Mouse (Mus musculus) T-helper 2 cell (primary cell): ENCODE data around the gene Syn3.

ENCODE experiments used
- in situ Hi-C: fragments of 300-600 bp; cut with MboI, MseI; formaldehyde crosslinking; loops from one replicate; pipeline ENCODE4 v1.15.1; 2025; ENCODE audit warnings: high pct_unique_total_duplicates

Gene Syn3

DNA sequence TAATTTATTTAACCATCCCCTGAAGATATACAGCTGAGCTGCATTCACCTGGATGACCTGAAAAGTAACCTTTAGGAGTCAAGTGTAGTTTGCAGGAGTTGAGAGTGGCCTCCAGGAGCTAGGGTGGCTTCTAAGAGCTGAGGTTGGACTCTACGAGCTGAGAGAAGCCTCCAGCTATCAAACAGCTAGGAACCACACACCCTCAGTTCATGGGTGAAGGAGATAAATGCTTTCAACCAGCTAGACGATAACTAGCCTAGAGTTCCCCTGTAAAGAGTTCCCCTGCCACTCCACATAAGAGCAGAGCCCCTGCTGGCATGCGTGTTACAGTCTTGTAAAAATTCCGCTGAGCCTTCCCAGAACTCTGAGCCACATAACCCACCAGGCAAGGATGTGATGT is 129.3 kb downstream of the Syn3 start:
- in situ Hi-C loops: no loop called here

DNA sequence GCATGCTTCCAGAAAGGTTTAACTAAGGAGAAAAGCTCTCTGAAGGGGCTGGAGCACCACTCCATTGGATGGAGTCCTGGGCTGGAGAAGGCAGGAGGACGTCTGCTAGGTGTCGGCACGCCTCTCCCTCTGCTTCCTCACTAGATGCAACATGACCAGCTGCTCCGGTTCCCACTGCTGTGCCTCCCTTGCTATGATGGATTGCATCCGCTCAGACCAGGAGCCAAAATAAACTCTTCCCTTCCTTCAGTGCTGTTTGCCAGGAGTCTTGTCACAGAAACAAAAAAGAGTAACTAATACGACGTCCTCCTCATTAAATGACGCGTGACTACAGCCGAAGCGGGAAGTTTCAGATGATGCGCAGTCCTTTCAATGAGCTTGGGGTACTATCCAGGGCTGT is 129.9 kb downstream of the Syn3 start:
- in situ Hi-C loops: no loop called here

DNA sequence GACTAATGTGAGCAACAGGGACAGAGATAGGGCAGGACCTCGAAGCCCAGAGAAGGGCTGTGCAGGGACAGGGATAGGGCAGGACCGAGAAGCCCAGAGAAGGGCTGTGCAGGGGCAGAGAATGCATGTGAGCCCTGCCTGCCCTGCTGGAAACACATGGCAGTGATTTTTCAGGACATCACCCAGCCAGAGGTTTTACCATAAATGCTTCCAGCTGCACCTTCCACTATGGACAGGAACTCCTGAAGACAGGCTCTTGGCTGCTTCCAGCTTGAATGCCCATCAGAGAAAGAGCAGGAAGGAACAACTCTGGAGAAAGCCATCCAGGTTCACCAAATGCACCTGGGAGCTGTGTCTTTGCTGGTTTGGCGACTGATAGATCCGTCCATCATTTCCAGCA is 131.3 kb downstream of the Syn3 start:
- in situ Hi-C loops: no loop called here

DNA sequence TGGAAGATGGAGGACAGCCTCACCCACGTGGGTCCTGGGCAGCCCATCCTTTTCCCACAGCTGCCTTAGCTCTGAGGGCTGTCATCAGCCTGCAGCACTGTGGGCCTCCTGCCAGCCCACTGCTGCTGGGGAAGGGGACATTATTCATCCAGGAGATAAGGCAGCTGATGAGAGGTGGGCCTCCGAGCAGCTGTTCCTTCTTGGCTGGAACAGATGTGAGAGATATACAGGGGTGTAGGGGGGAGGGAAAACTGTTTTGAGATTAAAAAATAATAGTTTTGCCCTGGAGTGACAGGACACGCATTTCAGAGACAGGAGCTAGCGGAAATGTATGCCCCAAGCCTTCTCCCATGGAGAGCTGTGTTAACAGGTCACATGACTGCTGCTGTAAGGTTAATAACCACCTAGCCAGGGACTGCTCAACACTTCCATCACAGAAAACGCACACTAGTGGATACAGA is 133.0 kb downstream of the Syn3 start:
- in situ Hi-C loops: no loop called here

DNA sequence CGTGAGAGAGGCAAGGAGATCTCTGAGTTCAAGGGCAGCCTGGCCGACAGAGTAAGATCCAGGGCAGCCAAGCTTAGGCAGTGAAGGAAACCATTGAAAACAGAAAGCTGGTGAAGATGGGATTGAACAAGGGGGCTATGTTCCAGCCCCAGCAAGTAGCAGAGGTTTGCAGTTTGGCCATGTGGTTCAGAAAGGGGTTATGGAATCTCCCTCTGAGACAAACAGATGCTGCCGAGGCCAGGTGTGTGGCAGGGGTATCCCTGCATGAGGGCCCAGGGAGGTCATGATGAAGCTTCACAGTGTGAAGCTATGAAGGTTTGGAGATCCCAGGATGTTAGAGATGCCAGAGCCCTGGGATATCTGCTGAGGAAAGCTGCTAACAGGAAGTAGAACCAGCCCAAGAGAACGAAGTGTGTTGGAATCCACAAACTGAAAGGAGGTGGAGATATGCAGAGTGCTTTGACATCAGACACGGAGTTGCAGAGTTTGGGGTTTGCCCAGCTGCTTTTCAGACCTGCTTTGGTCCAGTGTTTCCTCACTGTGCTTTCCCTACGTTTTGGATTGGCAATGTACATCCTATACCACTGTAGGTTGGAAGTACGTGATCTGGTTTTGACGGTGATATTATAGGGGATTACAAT is 134.9 kb downstream of the Syn3 start:
- in situ Hi-C loops: no loop called here

DNA sequence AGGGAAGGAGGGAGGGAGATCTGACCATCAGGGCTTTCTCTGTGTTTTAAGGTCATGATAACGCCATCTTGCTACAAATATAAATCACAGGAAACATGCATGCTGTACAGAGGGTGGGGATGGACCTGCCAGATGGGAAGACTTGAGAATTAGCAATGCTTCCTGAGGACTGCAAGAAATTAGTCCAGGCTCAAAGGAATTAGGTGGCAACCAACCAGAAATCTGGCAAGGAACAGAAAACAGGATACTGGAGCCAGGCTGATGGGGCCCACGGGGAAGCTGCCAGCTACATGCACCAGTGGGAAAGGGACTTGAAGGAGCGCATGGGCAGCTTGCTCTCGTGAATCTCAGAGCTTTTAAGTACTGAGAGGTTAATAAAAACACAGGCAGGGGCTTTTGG is 139.0 kb downstream of the Syn3 start:
- in situ Hi-C loops: no loop called here

DNA sequence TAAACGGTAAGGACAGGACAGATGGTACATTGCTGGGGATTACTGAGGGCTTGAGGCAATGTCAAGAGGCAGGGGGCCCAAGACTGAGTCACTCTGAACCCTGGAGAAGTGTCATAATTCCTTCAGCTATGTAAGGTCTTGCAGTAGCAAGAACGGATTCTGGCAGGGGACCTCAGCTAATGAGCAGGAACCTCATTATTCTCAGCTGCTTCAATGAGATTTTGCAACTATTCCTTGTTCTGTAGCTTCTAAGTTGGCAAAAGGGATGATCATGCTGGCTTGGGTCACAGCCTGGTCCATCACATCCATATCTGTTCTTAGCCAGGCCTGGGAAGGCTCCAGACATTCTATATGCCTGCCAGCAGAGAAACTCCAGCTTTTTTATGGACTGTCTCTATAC is 139.5 kb downstream of the Syn3 start:
- in situ Hi-C loops: no loop called here

DNA sequence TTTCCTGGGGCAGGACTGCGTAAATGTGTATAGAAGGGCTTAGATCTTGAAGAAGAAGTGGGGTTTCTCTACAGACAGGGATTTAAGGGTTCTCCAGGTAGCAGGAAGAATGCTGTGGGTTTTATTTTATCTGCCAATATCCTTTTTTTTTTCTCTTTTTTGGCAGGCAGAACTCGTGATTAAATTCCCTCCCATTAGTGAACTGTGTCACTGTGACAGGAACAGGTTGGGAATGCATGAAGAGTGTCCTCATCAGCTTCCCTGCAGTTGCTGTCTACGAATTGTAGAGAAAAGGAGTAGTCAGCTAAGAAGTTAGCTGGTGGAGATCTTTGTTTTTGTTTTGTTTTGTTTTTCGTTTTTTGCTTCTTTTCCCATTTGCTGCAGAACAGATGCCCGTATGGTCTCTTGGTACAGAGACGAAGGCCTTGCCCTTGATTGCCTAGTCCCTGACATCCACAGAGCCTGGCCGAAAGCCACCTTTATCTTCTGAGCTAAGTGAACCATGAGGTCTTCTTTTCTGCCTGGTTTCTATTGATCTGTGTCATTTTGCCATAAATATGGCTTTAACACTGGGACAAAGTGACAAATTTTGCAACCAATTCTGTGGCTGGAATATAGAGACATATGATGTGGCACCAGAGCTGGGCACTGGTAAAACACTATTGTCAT is 140.3 kb downstream of the Syn3 start:
- in situ Hi-C loops: no loop called here

DNA sequence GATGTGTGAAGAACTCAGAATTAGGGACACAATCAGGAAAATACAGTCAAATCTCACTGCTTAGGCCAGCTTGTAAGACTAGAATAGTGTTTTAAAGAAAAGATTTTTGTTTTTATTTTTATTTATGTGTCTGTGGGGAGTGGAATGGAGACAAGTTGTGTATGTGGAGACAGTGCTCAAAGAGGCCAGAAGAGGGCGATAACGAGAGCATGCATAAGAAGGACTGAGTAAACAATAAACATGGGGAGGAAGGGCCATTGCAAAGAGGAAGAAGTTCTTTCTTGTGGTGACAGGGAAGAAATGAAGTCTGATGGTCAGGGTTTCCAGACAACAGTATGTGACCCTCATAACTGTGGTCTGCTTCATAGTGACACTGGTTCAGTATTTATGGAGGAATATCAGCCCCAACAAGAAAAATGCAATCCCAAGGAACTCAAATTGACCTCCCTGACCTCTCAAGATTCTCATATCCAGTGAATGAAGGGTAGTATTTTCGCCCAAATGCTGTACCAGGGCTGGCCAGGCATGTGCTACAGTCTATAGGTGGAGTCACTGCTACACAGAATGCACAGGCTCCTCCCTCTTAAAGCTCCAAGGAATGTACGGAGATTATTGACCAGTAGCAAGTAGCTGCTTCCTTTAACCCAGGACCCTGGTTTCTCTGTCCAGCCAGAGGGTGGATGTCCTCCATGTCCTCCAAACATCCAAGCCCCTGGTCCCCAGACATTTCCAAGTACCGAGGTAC is 141.7 kb downstream of the Syn3 start:
- in situ Hi-C loops: no loop called here

DNA sequence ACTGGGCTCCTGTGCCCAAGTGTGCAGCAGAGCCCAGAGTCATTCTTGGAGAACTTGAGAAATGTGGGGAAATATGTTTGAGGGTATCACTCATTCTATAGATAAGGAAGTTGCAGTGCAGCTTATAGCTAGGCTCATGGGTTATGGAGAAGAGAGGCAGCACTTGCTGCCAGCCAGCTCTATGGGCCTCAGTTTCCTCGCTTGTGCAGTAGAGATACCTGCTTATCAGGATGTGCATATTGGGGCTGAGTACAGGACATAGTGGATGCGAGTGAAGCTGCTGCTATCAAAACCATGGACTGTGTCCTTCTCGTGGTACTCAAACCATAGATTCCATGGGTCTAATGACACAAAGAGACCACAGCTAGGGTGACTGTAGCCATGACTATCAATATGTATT is 146.2 kb downstream of the Syn3 start:
- in situ Hi-C loops: no loop called here

DNA sequence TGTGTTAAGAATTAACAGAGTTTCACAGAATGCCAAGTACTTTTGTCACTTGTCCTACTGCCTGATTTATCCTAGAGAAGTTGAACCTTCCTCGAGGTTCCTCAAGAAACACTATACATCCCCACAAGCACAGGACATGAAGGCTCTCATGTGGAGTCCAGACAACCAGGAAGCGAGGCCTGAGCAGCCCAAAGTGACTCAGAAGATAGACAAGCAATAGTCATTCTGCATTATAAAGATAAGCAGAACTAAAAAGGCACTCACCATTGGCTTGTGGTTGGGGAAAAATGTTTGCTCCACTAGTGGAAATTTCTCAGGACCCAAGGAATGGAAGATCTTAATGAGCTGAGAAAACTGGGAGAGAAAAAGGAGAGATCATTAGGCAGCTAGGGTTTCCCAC is 147.4 kb downstream of the Syn3 start:
- in situ Hi-C loops: no loop called here

DNA sequence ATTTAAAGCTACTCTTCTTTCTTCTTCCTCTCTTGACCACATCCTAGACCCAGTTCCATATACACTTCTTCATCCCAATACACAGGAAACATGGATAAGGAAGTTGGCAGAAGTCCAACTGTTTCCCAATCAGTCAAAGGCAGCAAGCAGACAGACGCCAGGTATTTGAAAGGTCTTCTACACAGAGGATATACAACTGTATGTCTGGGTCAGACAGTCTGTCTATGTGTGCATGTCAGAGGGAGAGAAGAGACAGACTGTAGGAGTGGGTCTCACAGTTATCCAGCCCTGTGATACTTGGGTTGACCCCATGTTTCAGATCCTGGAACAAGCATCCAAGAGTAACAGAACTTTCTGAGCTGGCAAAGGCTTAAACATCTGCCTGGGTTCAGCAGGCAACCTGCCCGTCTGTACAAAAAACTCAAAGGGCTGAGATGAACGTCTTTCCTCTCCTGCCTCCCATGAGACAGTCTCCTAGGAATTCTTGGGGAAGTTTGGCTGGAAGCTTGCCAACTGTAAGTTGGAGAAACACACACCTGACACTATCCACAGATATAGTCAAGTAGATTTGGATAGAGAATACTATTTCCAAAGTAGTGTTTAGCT is 152.4 kb downstream of the Syn3 start:
- in situ Hi-C loops: no loop called here

DNA sequence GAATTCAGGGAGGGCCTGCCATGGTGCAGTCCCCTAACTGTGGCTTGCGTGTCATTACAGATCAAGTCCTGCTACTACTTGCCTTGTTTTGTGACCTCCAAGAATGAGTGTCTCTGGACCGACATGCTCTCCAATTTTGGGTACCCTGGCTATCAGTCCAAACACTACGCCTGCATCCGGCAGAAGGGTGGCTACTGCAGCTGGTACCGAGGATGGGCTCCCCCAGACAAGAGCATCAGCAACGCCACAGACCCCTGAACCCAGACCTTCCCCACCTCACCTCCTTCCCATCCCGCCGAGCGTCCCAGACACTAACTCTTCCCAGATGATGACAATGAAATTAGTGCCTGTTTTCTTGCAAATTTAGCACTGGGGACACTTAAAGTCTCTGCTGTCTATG is 153.1 kb downstream of the Syn3 start:
- in situ Hi-C loops: no loop called here

DNA sequence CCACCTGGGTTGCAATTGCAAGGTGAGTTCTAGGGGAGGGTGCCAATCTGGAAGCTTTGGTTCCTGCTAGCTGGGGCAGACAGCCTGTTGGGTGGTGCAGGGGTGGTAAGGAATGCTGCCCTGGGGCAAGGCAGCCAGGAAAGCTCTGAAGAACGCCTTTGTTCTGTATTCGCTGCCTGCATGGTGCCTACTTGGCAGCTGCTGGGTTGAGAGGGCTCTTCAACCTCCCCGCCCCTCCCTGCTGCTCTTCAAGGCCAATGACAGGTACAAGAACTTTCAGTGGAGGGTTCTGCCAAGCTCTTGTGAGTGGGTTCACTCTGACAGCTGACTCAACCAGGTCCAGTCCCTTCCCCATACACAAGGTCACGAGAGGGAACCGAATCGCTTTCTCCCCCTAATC is 154.0 kb downstream of the Syn3 start:
- in situ Hi-C loops: no loop called here

DNA sequence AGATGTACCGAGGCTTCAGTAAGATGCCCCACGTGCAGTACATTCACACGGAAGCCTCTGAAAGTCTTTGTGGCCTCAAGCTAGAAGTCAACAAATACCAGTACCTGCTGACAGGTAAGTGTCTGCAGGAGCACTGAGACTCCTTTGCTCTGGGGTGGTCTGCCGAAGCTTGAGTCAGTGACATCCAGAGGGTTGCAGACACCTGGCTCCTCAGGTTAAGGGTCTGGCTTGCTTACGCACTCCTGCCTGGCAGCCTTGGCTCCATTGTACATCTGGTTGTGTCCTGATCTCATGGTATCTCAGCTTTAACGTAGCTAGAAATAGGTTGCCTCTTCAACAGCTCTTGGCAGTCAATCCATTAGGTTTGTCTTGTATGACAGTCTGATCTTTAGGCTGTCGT is 154.8 kb downstream of the Syn3 start:
- in situ Hi-C loops: no loop called here

DNA sequence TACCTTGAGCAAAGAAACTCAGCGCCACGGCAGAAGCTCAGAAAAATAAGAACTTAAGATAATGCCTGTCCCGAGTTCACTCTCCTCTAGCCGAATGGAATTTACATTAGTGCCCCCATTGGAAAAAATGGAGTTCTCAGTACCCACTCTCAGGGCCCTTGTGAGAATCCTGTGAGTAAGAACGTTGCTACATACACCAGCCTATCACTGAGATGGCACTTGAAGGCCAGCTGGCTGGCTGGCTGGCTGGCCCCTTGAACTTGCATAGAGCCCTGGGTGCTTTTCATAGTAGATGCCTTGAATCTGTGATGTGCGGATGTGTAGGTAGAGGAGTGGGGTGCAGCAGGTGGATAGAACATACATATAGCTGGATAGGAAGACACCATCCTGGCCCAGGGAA is 155.3 kb downstream of the Syn3 start:
- in situ Hi-C loops: no loop called here

DNA sequence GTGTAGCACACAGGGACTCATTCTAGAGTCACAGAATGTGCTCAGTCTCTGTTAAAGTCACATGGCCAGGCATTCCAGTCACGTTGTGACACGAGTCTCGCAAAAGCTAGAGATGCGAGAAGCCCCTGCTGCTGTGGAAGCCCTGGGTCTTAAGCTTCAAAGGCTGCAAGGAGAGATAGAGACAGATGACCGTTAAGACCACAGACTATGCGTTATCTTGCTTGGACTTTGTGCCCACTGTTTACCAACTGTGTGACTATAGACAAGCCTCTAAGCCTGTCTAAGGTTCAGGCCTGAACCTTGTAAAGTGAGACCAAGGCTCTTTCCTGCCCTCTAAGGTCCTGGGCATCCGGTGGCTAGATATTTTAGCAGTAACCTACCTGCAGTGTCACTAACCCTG is 156.0 kb downstream of the Syn3 start:
- in situ Hi-C loops: no loop called here

DNA sequence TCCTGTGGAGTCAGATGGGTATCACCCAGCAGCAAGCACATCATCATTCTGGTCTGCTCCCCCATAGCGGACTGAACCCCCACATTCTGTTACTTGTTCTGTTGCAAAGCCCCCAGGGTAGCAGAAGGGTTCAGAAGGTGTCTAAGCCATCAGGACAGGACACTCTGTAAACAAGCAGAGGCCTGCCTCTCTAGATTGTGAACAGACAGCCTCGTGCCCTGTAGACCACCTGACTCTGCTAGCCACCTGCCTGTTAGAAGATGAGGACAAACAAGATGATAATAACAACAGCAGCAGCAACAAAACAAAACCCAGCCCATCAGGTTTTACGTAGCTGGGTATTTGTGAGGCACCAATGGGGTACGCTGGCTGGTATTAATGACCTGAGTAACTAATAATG is 156.5 kb downstream of the Syn3 start:
- in situ Hi-C loops: no loop called here

DNA sequence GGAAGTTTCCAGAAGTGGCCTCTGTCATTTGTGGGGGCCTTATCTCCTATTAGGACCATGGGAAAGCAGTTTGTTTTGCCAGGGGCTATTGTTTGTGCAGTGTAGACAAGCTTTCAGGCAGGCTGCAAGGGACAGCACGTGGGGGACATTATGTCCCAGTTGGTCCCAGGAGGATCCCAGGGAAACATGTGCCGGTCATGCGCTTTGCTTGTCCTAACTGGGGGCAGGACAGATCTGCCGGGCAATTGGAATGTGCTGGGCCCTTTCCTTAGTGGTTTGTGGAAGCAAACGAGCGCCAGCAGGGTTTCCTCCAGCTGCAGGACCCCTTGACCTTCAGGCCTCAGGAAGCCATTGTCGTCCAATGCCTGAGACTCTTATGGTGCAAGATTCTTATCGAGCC is 157.1 kb downstream of the Syn3 start:
- in situ Hi-C loops: no loop called here

DNA sequence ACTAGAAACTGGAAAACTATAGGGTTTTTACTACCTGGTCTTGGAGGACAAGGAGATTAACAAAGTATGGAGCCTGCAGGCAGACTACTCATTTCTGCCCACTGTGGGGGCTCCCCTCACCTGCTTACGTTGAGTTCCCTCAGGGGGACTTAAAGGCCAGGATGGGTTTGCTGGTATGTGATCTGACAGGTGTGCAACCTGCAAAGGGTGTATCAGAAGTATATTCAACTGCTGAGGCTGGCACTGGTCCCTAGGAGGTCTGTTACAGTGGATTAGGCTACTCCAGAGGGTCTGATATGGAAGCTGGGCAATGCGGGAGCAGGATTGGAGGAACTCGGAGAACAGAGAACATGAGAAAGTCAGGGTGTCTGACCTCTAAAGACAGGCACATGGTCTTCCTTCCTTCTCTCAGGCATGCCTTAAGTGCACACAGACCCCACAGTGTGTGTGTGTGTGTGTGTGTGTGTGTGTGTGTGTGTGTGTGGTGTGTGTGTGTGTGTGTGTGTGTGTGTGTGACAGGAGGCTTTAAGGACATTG is 157.6 kb downstream of the Syn3 start:
- in situ Hi-C loops: no loop called here

DNA sequence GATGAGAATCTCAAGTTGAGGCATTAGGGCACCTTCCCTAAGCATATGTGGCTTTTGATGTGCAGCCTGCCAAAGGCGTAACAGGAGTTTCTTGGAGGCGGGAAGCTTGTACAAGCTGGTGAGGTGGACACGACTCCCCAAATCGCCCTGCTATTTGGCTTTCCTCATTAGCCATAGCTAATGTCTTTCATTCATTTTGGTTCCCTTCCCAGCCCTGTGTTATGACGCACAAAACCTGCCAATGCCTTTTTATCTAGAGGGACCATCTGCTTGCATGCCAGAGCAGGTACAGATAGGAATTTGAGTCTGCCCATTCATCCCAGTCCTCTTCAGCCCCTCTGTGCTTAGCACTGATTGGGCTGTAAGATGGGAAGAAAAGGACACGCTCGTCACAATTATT is 158.3 kb downstream of the Syn3 start:
- in situ Hi-C loops: no loop called here

DNA sequence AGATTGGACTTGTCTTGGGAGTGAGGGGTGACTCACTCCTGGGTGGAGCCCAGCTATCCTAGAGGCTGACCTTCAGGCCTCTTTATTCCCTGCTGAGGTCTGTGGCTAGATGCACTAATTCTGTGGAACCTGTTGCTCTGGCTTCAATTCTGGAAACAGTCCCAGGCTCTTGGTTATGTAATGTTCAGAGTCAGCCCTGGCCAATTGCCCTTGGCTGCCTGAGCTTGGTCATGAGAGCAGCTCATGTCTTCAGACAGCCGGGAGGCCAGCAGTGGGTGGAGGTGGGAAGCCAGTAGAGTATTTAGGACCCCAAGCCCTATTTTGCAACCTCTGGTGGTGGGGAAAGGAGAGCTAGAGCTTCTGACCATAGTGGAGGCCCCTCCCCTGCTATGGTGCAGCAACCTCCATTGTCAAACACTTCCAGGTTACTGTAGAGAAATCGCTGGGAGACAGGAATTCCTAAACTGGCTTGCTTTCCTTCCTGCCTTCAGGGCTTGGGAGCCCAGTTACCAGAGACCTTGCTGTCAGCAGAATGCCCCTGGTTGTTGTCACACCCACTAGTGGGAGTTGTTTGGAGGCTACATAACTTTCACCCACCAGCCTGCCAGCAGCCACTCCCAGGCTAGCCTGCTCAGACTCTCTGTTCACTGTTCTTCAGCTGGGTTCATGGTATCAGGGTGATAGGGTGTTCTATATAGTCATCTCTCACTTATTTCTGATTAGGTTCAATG is 158.9 kb downstream of the Syn3 start:
- in situ Hi-C loops: no loop called here
